Mouse (Mus musculus) ES-E14 (cell line): ENCODE results near the gene Fam3c. TPM values are rescaled to one million over a fixed set of nuclear protein-coding genes. Genes with fewer than 3 reads are reported as not detected.

ENCODE experiments used
- DNase-seq: peaks from one replicate; pipeline ENCODE4 v3.0.0-alpha.2; 2013; ENCODE audit warnings: low read depth, low spot score
- H3K27ac ChIP-seq: 2 replicates; pipeline ENCODE4 v1.5.1; 2012; ENCODE audit warnings: low read depth, mild to moderate bottlenecking, low read length, moderate library complexity, mixed read lengths; ENCODE audit not compliant: poor library complexity, insufficient read depth, severe bottlenecking
- H3K36me3 ChIP-seq: 2 replicates; pipeline ENCODE4 v1.6.1; 2012; ENCODE audit warnings: mild to moderate bottlenecking, low read length, moderate library complexity, mixed read lengths; ENCODE audit not compliant: control insufficient read depth, poor library complexity, insufficient read depth, severe bottlenecking
- H3K4me1 ChIP-seq, 2 experiments: fragments of 150-350 bp in 1 of 2; sonication (generic) in 1 of 2; 2 replicates each; pipeline ENCODE4 v1.6.1; 2012; ENCODE audit warnings: low read length in 2 of 2, mild to moderate bottlenecking in 1 of 2, mixed read lengths in 1 of 2; ENCODE audit not compliant: control insufficient read depth in 2 of 2, insufficient read depth in 2 of 2, poor library complexity in 1 of 2
- H3K4me3 ChIP-seq, 2 experiments: fragments of 150-350 bp in 1 of 2; sonication (generic) in 1 of 2; 2 replicates each; pipeline ENCODE4 v1.5.1; 2012; ENCODE audit warnings: low read length in 2 of 2, low read depth in 1 of 2, mild to moderate bottlenecking in 1 of 2, mixed read lengths in 1 of 2; ENCODE audit not compliant: insufficient read depth in 1 of 2, poor library complexity in 1 of 2, severe bottlenecking in 1 of 2
- H3K9ac ChIP-seq: 2 replicates; pipeline ENCODE4 v1.6.1; 2012; ENCODE audit warnings: low read depth, mild to moderate bottlenecking, low read length, mixed read lengths; ENCODE audit not compliant: poor library complexity, insufficient read depth, severe bottlenecking
- H3K9me3 ChIP-seq: fragments of 150-350 bp; sonication (generic); 2 replicates; pipeline ENCODE4 v1.6.1; 2012; ENCODE audit warnings: low read depth, mild to moderate bottlenecking, low read length; ENCODE audit not compliant: control insufficient read depth, insufficient read depth
- CHD2 ChIP-seq: IDR thresholded peaks from 2 replicates; pipeline ENCODE4 v1.6.1; 2014; ENCODE audit warnings: mild to moderate bottlenecking, low read depth, low read length, inconsistent platforms
- HCFC1 ChIP-seq: IDR thresholded peaks from 2 replicates; pipeline ENCODE4 v1.6.1; 2012; ENCODE audit warnings: low read length, inconsistent platforms, borderline replicate concordance; ENCODE audit not compliant: insufficient read depth
- MAFK ChIP-seq: IDR thresholded peaks from 2 replicates; pipeline ENCODE4 v1.6.1; 2014; ENCODE audit warnings: mild to moderate bottlenecking, low read depth, low read length, inconsistent platforms; ENCODE audit not compliant: insufficient read depth
- ZC3H11A ChIP-seq: IDR thresholded peaks from 2 replicates; pipeline ENCODE4 v1.6.1; 2012; ENCODE audit warnings: low read depth, mild to moderate bottlenecking, inconsistent platforms, low read length, borderline replicate concordance
- ZNF384 ChIP-seq: IDR thresholded peaks from 2 replicates; pipeline ENCODE4 v1.6.1; 2012; ENCODE audit warnings: low read depth, low read length, inconsistent platforms
- in situ Hi-C, 2 experiments: fragments of 600-800 bp; cut with MboI; formaldehyde crosslinking; loops; one replicate each; pipeline ENCODE4 v1.15.1; 2025; ENCODE audit warnings: low sequenced_read_pairs in 2 of 2, inconsistent platforms in 1 of 2; ENCODE audit not compliant: unreplicated experiment in 2 of 2
- total RNA-seq: library from RNA; depleted of rRNA; stranded (reverse); fragments of 300-350 nt; gene quantifications from 2 replicates; pipeline ENCODE4 v1.2.3, GENCODE M21; 2012; rRNA removed

Fam3c gene
- total RNA-seq, result 68.2 and 99.2 TPM in 2 replicates

- Histone ChIP-seq H3K27ac (no peak within 1 kb of the TSS; the same call in 1 of the 2 replicates), H3K4me1 (peaks cover 0 to 2% of the 10 kb centered on the region in 2 experiments; a peak in 3 of 4 replicates), H3K9ac (peak within 1 kb of the TSS; percentile 93), H3K36me3 (no peaks in the 10 kb centered on the region), H3K9me3 (no peaks in the 10 kb centered on the region), H3K4me3 (peak within 1 kb of the TSS; percentile 77 to 91)
- TF ChIP-seq HCFC1 (peak; percentile 57; the same call in 1 of the 2 replicates), ZNF384 (no peak)
- DNase-seq, result peak; percentile 88
- in situ Hi-C loops, result no loop called here
Measured at GRCm38 (mm10) chr6:22356086-22356507, at the start of gene Fam3c. TSS of gene Fam3c (minus strand) at chr6:22356243.

- Histone ChIP-seq H3K9me3 (no peaks in the 10 kb centered on the region), H3K4me1 (peaks cover 2% of the 10 kb centered on the region in 2 experiments; a peak in 1 of 4 replicates), H3K27ac (no peak overlapping the region), H3K36me3 (no peaks in the 10 kb centered on the region), H3K9ac (no peak overlapping the region), H3K4me3 (no peak overlapping the region)
- TF ChIP-seq ZC3H11A, result no peak
- no peak for TF ChIP-seq CHD2
- TF ChIP-seq ZNF384, result no peak
- in situ Hi-C loops, result no loop called here
- no peak for DNase-seq
Measured at GRCm38 (mm10) chr6:22405021-22405420, 49.0 kb upstream of the Fam3c start.

GRCm38 (mm10) chr6:22403736-22404135 is 47.7 kb upstream of the Fam3c start:
- Histone ChIP-seq H3K9ac (no peak overlapping the region), H3K27ac (no peak overlapping the region), H3K9me3 (no peaks in the 10 kb centered on the region), H3K4me3 (no peak overlapping the region), H3K36me3 (no peaks in the 10 kb centered on the region), H3K4me1 (peaks cover 2% of the 10 kb centered on the region in 2 experiments; a peak in 1 of 4 replicates)
- DNase-seq, result no peak
- in situ Hi-C loops, result no loop called here
- TF ChIP-seq CHD2 (no peak), MAFK (no peak), ZNF384 (no peak), HCFC1 (no peak), ZC3H11A (no peak)

GRCm38 (mm10) chr6:22403317-22403716 is 47.3 kb upstream of the Fam3c start:
- H3K36me3 ChIP-seq, result no peaks in the 10 kb centered on the region
- no peak overlapping the region for H3K4me3 ChIP-seq
- H3K9me3 ChIP-seq, result no peaks in the 10 kb centered on the region
- peaks cover 2% of the 10 kb centered on the region in 2 experiments; a peak in 1 of 4 replicates for H3K4me1 ChIP-seq
- no peak overlapping the region for H3K27ac ChIP-seq
- H3K9ac ChIP-seq, result no peak overlapping the region
- TF ChIP-seq CHD2 (no peak), ZNF384 (no peak), ZC3H11A (no peak), MAFK (no peak), HCFC1 (no peak)
- in situ Hi-C loops, result no loop called here
- DNase-seq, result no peak

GRCm38 (mm10) chr6:22402548-22403164 is 46.6 kb upstream of the Fam3c start:
- Histone ChIP-seq H3K9ac (no peak overlapping the region), H3K27ac (no peak overlapping the region), H3K4me1 (peaks cover 2% of the 10 kb centered on the region in 2 experiments; a peak in 1 of 4 replicates), H3K9me3 (no peaks in the 10 kb centered on the region), H3K36me3 (no peaks in the 10 kb centered on the region), H3K4me3 (no peak overlapping the region)
- in situ Hi-C loops, result no loop called here
- no peak for DNase-seq
- TF ChIP-seq CHD2 (no peak), MAFK (no peak), ZC3H11A (no peak), HCFC1 (no peak), ZNF384 (no peak)
